Mouse (Mus musculus) spleen, adult 10 weeks (tissue): ENCODE data around the gene Fam177a. TPM values are rescaled to one million over a fixed set of nuclear protein-coding genes. Genes with fewer than 3 reads are reported as not detected.

ENCODE experiments used
- polyA plus RNA-seq: library from polyadenylated mRNA; stranded (reverse); fragments of 350-450 nt; fragmentation: Illumina TruSeq; extraction: RNeasy Lipid Tissue Mini Kit (QIAGEN cat#74804); gene quantifications from one replicate; pipeline ENCODE4 v1.2.3, GENCODE M21; 2015; ENCODE audit warnings: low replicate concordance; ENCODE audit not compliant: insufficient read depth

Gene Fam177a
- polyA plus RNA-seq: not detected

GRCm38 (mm10) chr12:55124242-55124641 is at the start of gene Fam177a:
Gene Fam177a (plus strand): TSS chr12:55124469.

GRCm38 (mm10) chr12:55079726-55080600 is 44.3 kb upstream of the Fam177a start, which contains the start of the genes 2700097O09Rik and Srp54a:
Gene 2700097O09Rik (minus strand): TSS chr12:55080110.
Gene Srp54a (plus strand): TSS chr12:55080262.

GRCm38 (mm10) chr12:55154559-55155448 is 30.5 kb downstream of the Fam177a start, which contains the start of gene Srp54b:
Gene Srp54b (plus strand): TSS chr12:55155104.

Other genes with a start within 250 kb of the Fam177a start
- not detected for gene Gm20403, start 137.9 kb upstream of the Fam177a start, polyA plus RNA-seq
- 126 TPM for gene Baz1a, start 110.1 kb upstream of the Fam177a start, polyA plus RNA-seq
- 25.8 TPM for gene 2700097O09Rik, start 44.4 kb upstream of the Fam177a start, polyA plus RNA-seq
- 164 TPM for gene Srp54a, start 44.2 kb upstream of the Fam177a start, polyA plus RNA-seq
- 8.9 TPM for gene Srp54b, start 30.6 kb downstream of the Fam177a start, polyA plus RNA-seq
- gene 1700047I17Rik2, start 75.1 kb downstream of the Fam177a start, polyA plus RNA-seq: 24.7 TPM
- gene Srp54c, start 105.7 kb downstream of the Fam177a start, polyA plus RNA-seq: 88.2 TPM
- gene 1110008L16Rik, start 175.1 kb downstream of the Fam177a start, polyA plus RNA-seq: 10.6 TPM
- gene Ppp2r3c, start 178.5 kb downstream of the Fam177a start, polyA plus RNA-seq: 21.0 TPM